Mouse (Mus musculus) ovary, postnatal 36 days (tissue): ENCODE measurements at regions not wholly inside any gene's neighbourhood (a gene's known extent, or its start where the extent isn't known, plus 50 kb on each side); places are given as distances from the start of the nearest gene placed in this dataset.

Experiments used
- DNase-seq: peaks from one replicate; pipeline ENCODE4 v3.0.0; 2022; ENCODE audit warnings: low spot score, mixed read lengths

- no peak for DNase-seq
These were observed 190.4 kb upstream of the Gm9747 start for GRCm38 (mm10) chr1:82042527-82042926.

- DNase-seq = no peak
These were observed 166.6 kb upstream of the Gm9747 start for GRCm38 (mm10) chr1:82066291-82066690.

DNA sequence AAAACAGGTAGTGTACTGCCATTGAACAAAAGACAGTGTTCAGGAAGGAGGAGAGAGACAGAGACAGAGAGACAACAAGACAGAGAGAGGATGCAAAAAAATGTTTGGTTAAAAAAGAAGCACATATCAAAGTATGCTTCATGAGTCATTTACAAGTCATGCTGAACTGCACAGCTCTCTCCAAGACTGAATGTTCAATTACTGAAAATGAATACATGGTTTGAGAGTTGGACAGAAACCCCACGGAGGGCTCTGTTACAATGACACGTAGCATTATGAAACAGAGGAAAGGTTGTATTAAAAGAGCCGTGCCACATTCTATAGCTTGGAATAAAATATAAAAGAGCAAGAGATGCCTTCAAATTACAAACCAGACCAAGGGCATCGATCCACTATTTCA lies 164.3 kb upstream of the Gm9747 start:
- DNase-seq = no peak

- no peak for DNase-seq
These were observed 162.5 kb upstream of the Gm9747 start for GRCm38 (mm10) chr1:82070181-82071109.

DNA sequence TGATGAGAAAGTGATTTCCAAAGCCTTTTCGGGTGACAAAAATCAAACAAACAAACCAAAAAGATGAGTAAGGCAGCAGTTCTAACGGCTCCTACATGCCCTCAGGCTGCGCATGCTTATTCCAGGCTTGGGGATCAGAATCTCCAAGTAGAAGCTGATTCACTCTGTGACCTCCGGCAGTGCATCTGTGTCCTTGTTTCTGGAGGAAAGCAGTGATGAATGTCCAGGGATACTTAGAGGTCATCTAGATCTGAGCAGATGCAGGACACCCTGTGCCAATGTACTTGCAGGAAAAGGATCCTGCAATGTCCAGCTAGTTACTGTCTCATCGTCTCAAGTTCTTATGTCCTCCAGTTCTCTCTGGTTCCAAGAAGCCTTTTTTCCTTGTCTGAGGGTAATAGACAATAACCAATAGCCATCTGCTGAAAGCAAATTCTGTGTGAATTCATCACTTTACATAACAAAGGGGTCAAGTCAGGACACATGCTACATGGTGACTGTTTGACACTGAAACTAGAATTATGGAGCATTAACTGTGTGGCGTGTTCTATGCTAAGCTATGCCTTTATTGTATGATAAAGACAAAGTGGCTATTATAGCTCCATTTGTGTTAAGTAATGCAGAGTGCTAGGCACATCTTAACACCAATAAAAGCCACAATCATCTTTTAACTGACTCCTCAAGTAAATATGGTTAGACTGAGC lies 143.6 kb upstream of the Gm9747 start:
- peak; percentile 10 for DNase-seq

DNA sequence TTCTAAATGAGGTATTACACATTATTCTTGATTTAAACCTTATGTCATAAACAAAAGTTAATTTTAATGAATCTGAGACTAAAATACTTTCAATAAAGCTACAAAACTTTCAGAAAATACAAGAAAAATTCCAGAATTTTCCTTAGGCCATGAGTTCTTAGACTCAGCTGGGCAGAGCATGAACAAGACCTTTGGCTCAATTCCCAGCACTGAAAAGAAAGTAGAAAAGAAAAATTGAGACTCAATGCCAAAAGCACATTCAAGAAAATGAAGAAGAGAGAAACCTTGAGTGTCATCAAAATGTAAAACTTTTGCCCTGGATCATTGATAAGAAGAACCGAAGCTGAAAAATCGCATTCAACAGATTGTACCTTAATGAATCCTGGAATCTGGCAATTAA lies 137.8 kb upstream of the Gm9747 start:
- no peak for DNase-seq

DNA sequence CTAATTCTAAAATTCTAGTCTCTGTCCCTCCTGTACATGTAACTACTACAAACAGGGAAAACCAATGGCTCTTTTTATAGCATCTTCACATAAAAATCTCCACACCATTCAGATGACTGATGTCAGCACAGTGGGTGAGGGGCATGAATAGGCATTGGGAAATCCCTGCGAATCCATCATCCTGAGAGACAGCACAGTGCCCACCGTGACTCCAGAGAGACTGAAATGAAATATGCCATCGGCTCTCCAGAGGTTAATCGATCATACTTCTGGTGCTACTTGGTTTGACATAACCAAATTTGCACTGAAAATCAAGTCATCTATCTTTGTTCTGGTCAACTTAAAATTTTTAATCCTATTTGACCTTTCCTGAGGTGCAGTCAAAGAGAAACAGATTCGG lies 126.2 kb upstream of the Gm9747 start:
- no peak for DNase-seq

DNA sequence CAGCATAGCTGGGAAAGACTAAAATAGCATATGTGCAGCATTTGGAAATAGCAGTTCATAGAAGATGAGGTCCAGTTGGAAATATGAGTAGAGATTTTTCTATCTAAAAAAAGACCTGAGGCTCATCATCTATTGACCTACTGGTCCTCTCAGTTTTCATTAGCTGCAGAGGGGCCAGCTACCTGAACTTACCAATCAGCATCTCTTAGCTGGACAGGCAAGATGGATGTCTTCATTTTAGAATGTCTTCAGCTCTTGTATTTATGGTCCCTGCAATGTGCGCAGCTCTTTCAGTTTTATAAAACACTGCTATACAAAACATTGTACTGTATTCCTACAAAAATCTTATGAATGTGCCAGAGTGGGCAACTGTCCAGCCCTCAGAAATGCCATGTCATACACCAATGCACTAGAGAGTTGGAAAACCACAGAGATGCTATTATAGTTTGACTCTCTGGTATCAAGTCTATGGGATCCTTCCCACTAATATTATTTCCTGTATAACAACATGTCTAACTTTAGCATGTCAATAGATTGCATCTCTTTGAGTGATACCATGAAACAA lies 122.8 kb upstream of the Gm9747 start:
- no peak for DNase-seq

DNA sequence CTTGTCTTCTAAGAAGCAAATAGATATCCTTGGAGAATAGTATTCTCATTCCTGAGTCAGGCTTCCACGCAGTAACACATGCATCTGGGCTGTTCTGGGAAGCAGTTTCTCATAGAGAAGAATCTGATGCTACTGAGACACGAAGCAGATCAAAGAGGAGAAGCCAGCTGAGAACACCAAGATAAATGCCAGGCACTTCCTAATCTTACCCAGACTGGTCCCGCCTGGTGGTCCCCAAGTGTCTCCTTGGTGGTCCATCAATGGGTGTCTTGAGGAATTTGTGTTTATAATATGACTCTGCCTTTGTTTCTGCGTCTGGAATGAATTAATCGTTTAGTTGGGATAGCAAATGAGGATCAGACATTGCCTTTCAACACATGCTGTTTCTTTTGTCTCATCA lies 120.5 kb upstream of the Gm9747 start:
- DNase-seq = no peak

DNA sequence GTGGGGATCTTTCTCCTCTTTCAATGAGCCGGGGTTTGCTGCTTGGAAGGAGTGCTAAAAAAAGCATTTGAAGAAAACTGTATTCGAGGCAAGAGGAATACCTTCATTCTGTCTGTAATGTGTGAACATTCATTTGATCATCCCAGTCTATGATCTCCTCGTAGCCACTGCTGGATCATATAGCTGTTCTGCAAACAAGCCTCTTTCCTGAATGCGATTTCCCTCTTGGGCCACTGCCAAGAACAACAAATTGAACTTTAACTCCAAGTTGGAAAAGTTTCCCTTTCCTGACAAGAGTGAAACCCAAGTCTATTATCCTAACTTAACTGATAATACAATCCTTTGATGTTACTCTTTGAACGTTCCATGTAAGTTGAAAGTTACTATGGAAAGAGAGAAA lies 108.4 kb upstream of the Gm9747 start:
- DNase-seq = no peak

DNA sequence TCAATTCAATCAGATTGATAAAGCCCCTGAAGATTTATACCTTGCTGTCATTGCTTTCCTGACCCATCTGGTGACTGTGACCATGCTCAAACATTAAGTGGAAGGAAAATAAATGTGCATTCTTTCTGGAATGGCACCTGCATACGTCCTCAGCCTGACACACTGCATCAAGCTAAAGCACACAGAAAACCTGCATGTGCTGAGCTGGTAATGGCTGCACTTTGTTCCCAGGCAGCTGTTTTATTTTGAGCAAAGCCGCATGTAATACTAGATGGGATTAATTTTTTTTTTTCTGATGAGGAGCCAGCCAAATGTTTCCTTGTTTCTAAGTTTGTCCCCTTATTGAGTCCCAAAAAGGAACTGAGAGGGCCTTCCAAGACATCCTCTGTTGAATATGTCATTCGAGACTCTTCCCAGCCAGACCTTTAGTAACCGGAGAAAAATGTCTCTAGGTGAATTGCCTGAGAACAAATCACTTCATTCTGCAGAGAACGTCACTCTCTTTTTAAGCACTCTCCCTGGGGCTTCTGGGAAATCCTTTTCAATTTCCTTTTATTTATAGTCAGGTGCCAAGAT lies 103.1 kb upstream of the Gm9747 start:
- no peak for DNase-seq

- DNase-seq = no peak
These were observed 100.4 kb upstream of the Gm9747 start for GRCm38 (mm10) chr1:82132536-82132935.

- no peak for DNase-seq
These were observed 98.0 kb upstream of the Gm9747 start for GRCm38 (mm10) chr1:82134938-82135337.

DNA sequence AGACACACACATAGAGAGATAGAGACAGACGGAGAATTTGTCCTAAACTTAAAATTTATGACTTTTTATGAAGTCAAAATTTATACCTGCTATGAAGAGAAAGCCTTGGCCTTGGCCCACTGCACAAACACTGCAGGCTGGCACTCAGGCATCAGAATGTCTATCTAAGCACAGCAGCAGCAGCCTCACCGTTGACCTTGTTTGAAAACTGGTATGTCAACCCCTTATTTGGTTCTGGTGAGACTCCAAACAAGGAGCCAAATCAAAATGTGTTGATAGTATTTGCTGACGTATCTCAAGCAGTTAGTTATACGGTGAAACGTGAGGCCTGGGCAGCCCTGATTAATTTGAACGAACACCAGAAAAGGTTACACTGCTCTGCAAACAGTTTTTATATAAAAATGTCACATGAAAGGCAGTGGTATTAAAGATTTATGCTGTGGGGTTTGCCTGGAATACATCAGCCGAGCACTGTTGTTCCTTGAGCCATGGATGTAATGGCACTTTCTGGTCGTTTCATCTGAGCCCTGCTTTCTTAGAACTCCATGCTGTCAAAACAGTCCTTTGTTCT lies 97.1 kb upstream of the Gm9747 start:
- peak; percentile 8 for DNase-seq

DNA sequence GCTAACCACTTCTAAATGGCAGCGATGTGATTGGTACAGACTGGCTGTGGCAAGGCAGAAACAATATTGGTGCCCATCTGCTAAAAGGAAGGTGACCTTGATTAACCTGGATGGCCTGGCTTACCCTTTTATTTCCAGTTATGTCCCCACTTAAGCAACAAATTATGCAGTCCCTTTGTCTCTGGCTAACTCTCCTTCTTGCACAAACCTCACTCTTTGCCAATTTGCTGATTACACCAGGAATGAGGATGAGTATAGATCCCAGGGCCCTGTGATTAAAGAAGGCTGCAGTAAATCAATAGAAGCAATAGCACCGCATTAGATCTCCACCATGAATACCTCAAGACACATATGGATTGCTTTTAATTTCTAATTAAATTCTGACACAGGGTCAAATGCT lies 87.7 kb upstream of the Gm9747 start:
- DNase-seq = no peak

GRCm38 (mm10) chr1:82150219-82151128 lies 82.4 kb upstream of the Gm9747 start:
- peak; percentile 46 for DNase-seq

GRCm38 (mm10) chr1:82155961-82156360 lies 77.0 kb upstream of the Gm9747 start:
- DNase-seq = no peak

DNA sequence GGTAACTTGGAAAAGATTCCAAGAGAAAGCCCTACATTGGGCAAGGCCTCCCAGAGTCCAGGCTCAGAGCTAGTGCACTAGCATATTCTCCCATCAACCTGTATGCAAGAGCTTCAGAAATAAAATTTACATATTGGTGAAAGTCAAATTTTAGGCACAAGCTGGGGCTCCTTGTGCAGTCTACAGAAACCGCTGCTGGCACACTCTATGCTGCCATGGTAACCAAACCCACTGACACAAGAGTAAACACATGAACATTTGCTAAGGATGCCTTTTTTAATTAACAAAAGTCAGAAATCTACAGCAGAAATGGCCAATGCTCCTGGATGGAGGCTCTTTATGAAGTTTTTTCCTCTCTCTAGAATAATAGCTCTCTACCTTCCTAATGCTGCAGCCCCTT lies 75.9 kb upstream of the Gm9747 start:
- DNase-seq = no peak

- no peak for DNase-seq
These were observed 74.4 kb upstream of the Gm9747 start for GRCm38 (mm10) chr1:82158466-82158865.

DNA sequence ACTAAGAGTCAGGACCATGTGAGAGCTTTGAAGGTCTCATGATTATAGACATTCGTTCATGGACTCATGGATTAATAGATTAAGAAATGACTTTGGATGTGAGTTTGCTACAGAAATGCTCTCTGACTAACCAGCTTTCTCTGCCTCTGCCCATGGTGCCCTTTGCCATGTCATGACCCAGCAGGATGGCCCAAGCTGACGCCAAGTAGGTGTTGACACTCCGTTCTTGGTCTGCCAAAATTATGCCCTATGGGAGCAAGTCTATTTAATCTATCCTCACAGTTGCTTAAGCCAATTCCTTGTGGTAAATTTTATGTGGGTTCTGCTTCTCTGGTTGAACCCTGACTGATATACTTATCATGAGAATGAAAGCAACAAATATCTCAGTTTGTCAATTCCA lies 73.7 kb upstream of the Gm9747 start:
- no peak for DNase-seq

DNA sequence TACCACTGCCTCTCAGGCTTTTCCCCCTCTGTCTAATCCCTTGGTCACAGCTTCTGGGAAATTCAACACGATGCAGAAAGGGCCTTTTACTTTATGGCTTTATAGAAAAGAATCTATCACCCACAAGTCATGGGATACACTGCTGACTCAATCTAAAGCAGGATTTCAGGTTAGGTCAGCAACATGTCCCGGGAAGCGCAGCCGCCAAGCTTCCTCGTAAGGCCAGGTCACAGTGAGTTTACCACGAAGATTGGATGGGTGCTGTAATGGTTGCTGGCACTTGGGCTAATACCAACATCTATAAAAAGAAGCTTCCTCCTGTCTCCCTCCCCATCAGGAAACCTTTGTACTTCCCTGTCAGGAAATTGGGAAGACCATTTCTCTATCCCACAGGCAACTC lies 70.0 kb upstream of the Gm9747 start:
- DNase-seq = no peak
